In the genomic region with DNA sequence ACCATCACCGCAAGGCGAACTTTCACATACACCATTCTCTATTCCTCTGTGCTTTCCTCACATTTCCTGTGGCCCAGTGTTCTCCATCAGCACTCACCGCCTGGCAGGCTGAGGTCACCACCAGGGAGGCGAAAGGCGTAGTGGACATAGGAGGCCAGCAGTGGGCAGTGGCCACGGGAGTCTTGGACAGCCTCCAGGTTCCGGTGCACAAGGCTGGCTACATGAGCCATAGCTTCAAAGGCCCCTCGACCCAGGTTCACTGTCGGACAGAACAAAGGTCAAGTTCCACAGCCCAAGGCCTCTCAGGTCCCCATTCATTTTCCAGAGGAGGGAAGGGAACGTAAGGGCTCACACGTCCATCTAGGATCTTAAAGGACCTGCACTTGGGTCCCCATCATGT, we compare ENCODE assay signal across 18 mouse cellular contexts. TPM values are rescaled to one million over a fixed set of nuclear protein-coding genes. Genes with fewer than 3 reads are reported as not detected.
A peak's percentile ranks its signal among the peaks of the same experiment; 100 is the strongest.
DNase-seq lines count a peak whose midpoint lies in the region; TF ChIP-seq lines count a peak whose summit lies in the region.
"Had no signal": no experiment of that assay in that cellular context is flagged by ENCODE, and none has a peak within 500 bp of the region (broad histone marks: within the 10 kb centered on the region; RNA-seq: fewer than 3 reads in every experiment).

No protein-coding gene starts in this region.

- H3K27me3 ChIP-seq in liver, adult 2 months (ENCODE audit: control insufficient read depth, insufficient read depth, low read length) = no peaks in the 10 kb centered on the region
- H3K27me3 ChIP-seq: embryonic facial prominence, embryonic 12.5 days; hindbrain, embryonic 13.5 days; limb, embryonic 12.5 days; Patski had no signal

- WGBS in liver, adult 2 months = 23% methylated on average over 11 of the region's 11 CpGs

- peak overlapping the region; percentile 90 for H3K27ac ChIP-seq in liver, adult 2 months (replicated peaks; ENCODE audit: insufficient read depth, low read depth, low read length)
- H3K27ac ChIP-seq: embryonic facial prominence, embryonic 12.5 days; hindbrain, embryonic 13.5 days; limb, embryonic 12.5 days had no signal

- 0 out of 2 replicates have a peak, but pooled peaks have one; percentile 7 for TF ChIP-seq POLR2A in liver, adult 2 months (IDR thresholded peaks at IDR 0.05; ENCODE audit: extremely low read depth, insufficient read depth, low read length)

- no peaks in the 10 kb centered on the region for H3K36me3 ChIP-seq in liver, adult 2 months (ENCODE audit: control insufficient read depth, insufficient read depth, low read length)
- H3K36me3 ChIP-seq: hindbrain, embryonic 13.5 days had no signal

- peaks cover 35% of the 10 kb centered on the region for H3K4me1 ChIP-seq in liver, adult 2 months (ENCODE audit: control insufficient read depth, insufficient read depth, low read length)
- H3K4me1 ChIP-seq: embryonic facial prominence, embryonic 12.5 days; hindbrain, embryonic 13.5 days; limb, embryonic 12.5 days had no signal

- H3K9ac ChIP-seq in liver, adult 2 months (ENCODE audit: low read depth, low read length) = peak overlapping the region; percentile 53
- H3K9ac ChIP-seq: embryonic facial prominence, embryonic 12.5 days; hindbrain, embryonic 13.5 days had no signal

- H3K4me3 ChIP-seq in liver, adult 2 months (ENCODE audit: insufficient read depth, low read depth, low read length) = no peak overlapping the region
- H3K4me3 ChIP-seq: embryonic facial prominence, embryonic 12.5 days; hindbrain, embryonic 13.5 days; limb, embryonic 12.5 days had no signal

- H3K79me2 ChIP-seq in liver, adult 2 months (ENCODE audit: control insufficient read depth, insufficient read depth, low read length) = no peaks in the 10 kb centered on the region; the same call in 1 of the 2 replicates

- peak; percentile 33 for DNase-seq in adipocyte (ENCODE audit: low spot score)
- DNase-seq in adrenal gland, adult 8-10 months = peak; percentile 65
- DNase-seq in kidney, adult 9 months = peak; percentile 70
- DNase-seq in liver, adult 2 months (ENCODE audit: extremely low read depth, low read depth, low spot score) = peak; percentile 99
- no peak for DNase-seq in spleen, postnatal 10 days (ENCODE audit: low spot score in 2 of 2)
- no peak for DNase-seq in heart, adult 9 months (ENCODE audit: low spot score in 2 of 2)
- no peak for DNase-seq in spleen, adult 18-20 months
- DNase-seq: cerebellum, adult 8-10 months; thymus, postnatal 14 days had no signal

- TF ChIP-seq CTCF in liver, adult 2 months (IDR thresholded peaks at IDR 0.05; ENCODE audit: low read depth, low read length) = peak; percentile 71

RNA-seq across cellular contexts. Expression of a gene that starts 4.4 kb away (rescaled TPM):
- 10 to 100 TPM in 2 of 4 experiments, 1 to 10 TPM in 2; 1.5 to 12.0 (median 7.7) TPM for total RNA-seq in adrenal gland, adult 8-10 months (2022)
- total RNA-seq in liver, adult 2 months (2014; rRNA removed) = 13.6 and 22.2 TPM in 2 replicates
- polyA plus RNA-seq in liver, adult 2 months (2012; rRNA removed) = 201 and 258 TPM in 2 replicates
- total RNA-seq: layer of hippocampus, adult 8-10 months; left cerebral cortex, adult 18-20 months had no signal
- polyA plus RNA-seq: activated CD4-positive, CD25-positive, alpha-beta regulatory T cell, adult 4 months; cortical plate, adult 2 months; neural tube, embryonic 11.5 days had no signal

RNA-seq across cellular contexts. Expression of a gene that starts 21.5 kb away (rescaled TPM):
- total RNA-seq in adrenal gland, adult 8-10 months (2022) = 10 to 100 TPM; 34.3 to 80.5 (median 56.4) TPM
- total RNA-seq in liver, adult 2 months (2014; rRNA removed) = 8.5 and 12.6 TPM in 2 replicates
- polyA plus RNA-seq in liver, adult 2 months (2012; rRNA removed) = 23.2 and 33.9 TPM in 2 replicates

RNA-seq across cellular contexts. Expression of a gene that starts 32.4 kb away (rescaled TPM):
- 10 to 100 TPM; 35.0 to 58.9 (median 47.5) TPM for total RNA-seq in adrenal gland, adult 8-10 months (2022)
- 12.8 and 20.7 TPM in 2 replicates for total RNA-seq in liver, adult 2 months (2014; rRNA removed)
- polyA plus RNA-seq in liver, adult 2 months (2012; rRNA removed) = 27.2 and 34.5 TPM in 2 replicates
- polyA plus RNA-seq: activated CD4-positive, CD25-positive, alpha-beta regulatory T cell, adult 4 months had no signal

Comparison
In these comparisons a context has a peak if more than half of its experiments do, and no peak if none do; other contexts are left out.
1. DNase-seq: peak in adipocyte (single experiment), adrenal gland, adult 8-10 months (single experiment), kidney, adult 9 months (single experiment) and liver, adult 2 months (single experiment); none in spleen, postnatal 10 days (0 of 2), heart, adult 9 months (0 of 2) and spleen, adult 18-20 months (0 of 2).